Mouse (Mus musculus) forebrain, embryonic 10.5 days (tissue): ENCODE measurements at regions not wholly inside any gene's neighbourhood (a gene's known extent, or its start where the extent isn't known, plus 50 kb on each side); places are given as distances from the start of the nearest gene placed in this dataset.

ENCODE experiments used
- DNase-seq: peaks from one replicate; pipeline ENCODE4 v3.0.0-alpha.2; 2017; ENCODE audit warnings: low spot score; ENCODE audit errors: extremely low spot score
- H3K27ac ChIP-seq: fragments of 300-500 bp; sonication (generic); 2 replicates; pipeline ENCODE4 v1.5.1; 2016; ENCODE audit warnings: mild to moderate bottlenecking
- H3K27me3 ChIP-seq: fragments of 300-500 bp; sonication (generic); 2 replicates; pipeline ENCODE4 v1.6.1; 2016; ENCODE audit warnings: mild to moderate bottlenecking; ENCODE audit not compliant: poor library complexity, severe bottlenecking
- H3K36me3 ChIP-seq: fragments of 300-500 bp; sonication (generic); replicated peaks from 2 replicates; pipeline ENCODE4 v1.6.1; 2016; ENCODE audit warnings: mild to moderate bottlenecking, moderate library complexity
- H3K4me1 ChIP-seq: fragments of 300-500 bp; sonication (generic); 2 replicates; pipeline ENCODE4 v1.6.1; 2016
- H3K4me3 ChIP-seq: fragments of 300-500 bp; sonication (generic); 2 replicates; pipeline ENCODE4 v1.5.1; 2016; ENCODE audit warnings: mild to moderate bottlenecking, moderate library complexity
- H3K9me3 ChIP-seq: fragments of 300-500 bp; sonication (generic); 2 replicates; pipeline ENCODE4 v1.6.1; 2016; ENCODE audit warnings: mild to moderate bottlenecking, moderate library complexity
- WGBS: fragments of 180-500 bp; shearing (Covaris S2); methylation state at CpG from one replicate; pipeline ENCODE4 v1.1.7; 2016; 5-methylcytosine and 5-hydroxymethylcytosine counted together

DNA sequence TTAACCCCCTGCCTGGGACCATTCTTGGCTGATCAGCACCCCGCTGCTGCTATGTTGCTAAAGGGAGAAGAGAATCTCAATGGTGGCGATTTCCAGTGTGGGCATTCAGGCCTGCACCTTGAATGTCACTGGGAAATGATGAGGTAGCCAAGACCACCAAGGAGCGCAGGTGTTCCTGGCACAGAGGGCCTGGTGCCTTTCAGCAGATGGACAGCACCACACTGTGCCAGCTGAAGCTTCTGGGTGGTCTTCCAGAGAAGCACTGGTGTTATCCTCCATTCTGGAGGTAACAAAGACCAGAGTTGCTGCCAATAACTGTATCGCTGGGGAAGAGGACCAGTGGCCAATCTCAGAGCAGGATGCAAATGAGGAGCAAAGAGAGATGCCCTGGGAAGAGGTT, 338.5 kb downstream of the Lmo4 start:
- no peak for DNase-seq
- Histone ChIP-seq H3K9me3 (no peaks in the 10 kb centered on the region), H3K27me3 (no peaks in the 10 kb centered on the region), H3K36me3 (no peaks in the 10 kb centered on the region), H3K4me3 (no peak overlapping the region), H3K4me1 (peaks cover 15% of the 10 kb centered on the region; the same call in 1 of the 2 replicates), H3K27ac (no peak overlapping the region)
- 58% methylated on average over 4 of the region's 4 CpGs for WGBS

DNA sequence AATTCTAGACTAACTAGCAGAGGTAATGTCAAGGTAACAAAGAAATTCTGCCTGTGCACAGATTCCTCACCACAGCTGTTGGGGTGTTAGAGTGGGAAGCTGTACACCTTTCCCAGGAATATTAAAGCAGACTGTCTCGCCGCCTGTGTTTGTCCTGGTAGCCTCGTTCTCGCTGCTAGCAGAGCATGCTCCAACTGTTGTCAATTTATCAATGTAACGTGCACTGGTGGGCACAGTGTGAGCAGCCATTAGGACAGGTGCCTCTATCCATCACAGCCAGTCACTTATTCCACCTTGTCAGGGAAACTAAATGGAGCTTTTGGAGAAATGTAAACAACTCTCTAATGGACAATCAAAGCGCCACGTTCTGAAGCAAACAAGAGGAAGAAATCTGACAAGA, 339.4 kb downstream of the Lmo4 start:
- H3K4me1 ChIP-seq, result peaks cover 15% of the 10 kb centered on the region; the same call in 1 of the 2 replicates
- H3K4me3 ChIP-seq, result no peak overlapping the region
- H3K27me3 ChIP-seq, result no peaks in the 10 kb centered on the region
- no peak for DNase-seq
- 89% methylated on average over 7 of the region's 7 CpGs for WGBS
- H3K27ac ChIP-seq, result no peak overlapping the region
- no peaks in the 10 kb centered on the region for H3K9me3 ChIP-seq
- no peaks in the 10 kb centered on the region for H3K36me3 ChIP-seq

DNA sequence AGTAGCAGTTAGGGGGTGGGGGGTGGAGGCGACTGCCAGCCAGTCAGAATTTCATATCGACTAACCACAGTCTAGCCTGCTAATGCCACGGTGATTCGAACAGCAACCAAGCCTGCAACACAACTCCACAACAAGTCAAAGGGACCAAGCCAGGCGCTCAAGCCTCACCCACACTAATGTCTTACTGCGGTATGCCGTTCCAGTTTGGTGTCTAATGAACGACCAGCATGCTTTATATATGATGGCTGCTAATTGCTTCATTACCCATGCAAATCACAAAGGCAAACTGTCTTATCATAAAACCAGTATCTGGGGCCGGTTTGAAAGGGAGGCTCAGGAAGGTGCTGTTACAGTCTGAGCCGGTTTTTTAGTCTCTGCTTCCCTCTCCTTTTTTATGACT, 340.5 kb downstream of the Lmo4 start:
- WGBS, result 88% methylated on average over 10 of the region's 10 CpGs

GRCm38 (mm10) chr3:143862531-143862930, 342.5 kb downstream of the Lmo4 start:
- Histone ChIP-seq H3K4me3 (no peak overlapping the region), H3K27ac (no peak overlapping the region), H3K9me3 (no peaks in the 10 kb centered on the region), H3K4me1 (peaks cover 15% of the 10 kb centered on the region; the same call in 1 of the 2 replicates), H3K27me3 (no peaks in the 10 kb centered on the region), H3K36me3 (no peaks in the 10 kb centered on the region)
- no peak for DNase-seq
- WGBS, result 90% methylated on average over 11 of the region's 11 CpGs

More for the DNA sequence above, 340.5 kb downstream of the Lmo4 start:
- Histone ChIP-seq H3K4me1 (peaks cover 15% of the 10 kb centered on the region; the same call in 1 of the 2 replicates), H3K27ac (no peak overlapping the region), H3K36me3 (no peaks in the 10 kb centered on the region), H3K9me3 (no peaks in the 10 kb centered on the region), H3K4me3 (no peak overlapping the region), H3K27me3 (no peaks in the 10 kb centered on the region)
- DNase-seq, result no peak

DNA sequence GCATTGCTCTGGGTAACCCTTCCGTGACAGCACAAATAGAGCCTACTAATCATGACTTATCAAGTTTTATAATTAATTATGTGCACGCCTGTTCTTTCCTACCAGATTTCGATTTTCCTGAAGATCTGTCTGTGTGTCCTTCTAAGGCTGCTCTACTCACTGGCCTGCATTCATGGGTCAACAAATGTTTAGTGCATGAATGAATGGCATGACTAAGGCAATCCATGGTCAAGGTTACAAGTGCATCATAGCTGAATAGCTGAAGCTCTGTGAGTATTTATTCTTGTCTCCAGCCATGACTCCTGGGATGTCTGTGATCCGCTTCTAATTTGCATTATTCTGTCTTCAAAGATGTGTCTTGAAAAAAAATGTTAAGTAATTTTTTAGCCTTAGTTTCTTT, 343.2 kb downstream of the Lmo4 start:
- Histone ChIP-seq H3K36me3 (no peaks in the 10 kb centered on the region), H3K4me1 (peaks cover 15% of the 10 kb centered on the region; the same call in 1 of the 2 replicates), H3K4me3 (no peak overlapping the region), H3K9me3 (no peaks in the 10 kb centered on the region), H3K27me3 (no peaks in the 10 kb centered on the region), H3K27ac (no peak overlapping the region)
- WGBS, result 92% methylated on average over 4 of the region's 4 CpGs
- no peak for DNase-seq

- Histone ChIP-seq H3K36me3 (no peaks in the 10 kb centered on the region), H3K27me3 (no peaks in the 10 kb centered on the region), H3K27ac (no peak overlapping the region), H3K9me3 (no peaks in the 10 kb centered on the region), H3K4me3 (no peak overlapping the region), H3K4me1 (no peaks in the 10 kb centered on the region)
- no peak for DNase-seq
- 86% methylated on average over 7 of the region's 7 CpGs for WGBS
Measured at GRCm38 (mm10) chr3:143835611-143836240, 369.3 kb downstream of the Lmo4 start.

DNA sequence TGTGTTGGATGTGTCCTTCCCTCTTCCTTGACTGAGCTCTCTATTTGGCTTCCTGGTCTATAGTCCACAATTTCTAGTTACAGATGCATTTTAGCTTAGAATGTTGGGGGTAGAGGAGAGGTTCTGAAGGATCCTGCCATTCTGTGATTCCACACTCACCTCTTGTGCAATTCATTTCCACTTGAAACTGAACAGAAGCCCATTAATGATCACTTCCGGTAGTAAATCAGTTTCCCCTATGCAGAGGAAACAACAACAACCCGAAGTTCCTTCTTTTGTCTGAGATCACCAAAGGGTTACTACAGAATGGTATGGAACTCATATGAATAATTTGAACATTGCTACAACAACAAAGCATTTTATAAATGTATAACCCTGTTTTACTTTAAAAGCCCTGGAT, 370.3 kb downstream of the Lmo4 start:
- WGBS, result 89% methylated on average over 2 of the region's 2 CpGs
- Histone ChIP-seq H3K4me3 (no peak overlapping the region), H3K9me3 (no peaks in the 10 kb centered on the region), H3K4me1 (no peaks in the 10 kb centered on the region), H3K27ac (no peak overlapping the region), H3K36me3 (no peaks in the 10 kb centered on the region), H3K27me3 (no peaks in the 10 kb centered on the region)
- DNase-seq, result no peak

- Histone ChIP-seq H3K4me1 (peaks cover 6% of the 10 kb centered on the region; the same call in 1 of the 2 replicates), H3K4me3 (no peak overlapping the region), H3K27ac (no peak overlapping the region), H3K36me3 (no peaks in the 10 kb centered on the region), H3K27me3 (no peaks in the 10 kb centered on the region), H3K9me3 (no peaks in the 10 kb centered on the region)
- WGBS, result 85% methylated on average over 1 of the region's 1 CpGs
- DNase-seq, result no peak
Measured at GRCm38 (mm10) chr3:143823395-143823777, 381.6 kb downstream of the Lmo4 start.

GRCm38 (mm10) chr3:143822564-143823394, 382.2 kb downstream of the Lmo4 start:
- Histone ChIP-seq H3K4me3 (no peak overlapping the region), H3K9me3 (no peaks in the 10 kb centered on the region), H3K27me3 (no peaks in the 10 kb centered on the region), H3K27ac (no peak overlapping the region), H3K36me3 (no peaks in the 10 kb centered on the region), H3K4me1 (peaks cover 6% of the 10 kb centered on the region; the same call in 1 of the 2 replicates)
- 82% methylated on average over 8 of the region's 8 CpGs for WGBS
- no peak for DNase-seq

GRCm38 (mm10) chr3:143807544-143807943, 397.5 kb downstream of the Lmo4 start:
- Histone ChIP-seq H3K27ac (no peak overlapping the region), H3K9me3 (no peaks in the 10 kb centered on the region), H3K4me1 (peaks cover 4% of the 10 kb centered on the region), H3K27me3 (no peaks in the 10 kb centered on the region), H3K4me3 (no peak overlapping the region), H3K36me3 (no peaks in the 10 kb centered on the region)
- DNase-seq, result no peak
- whole genome bisulfite sequencing, result 90% methylated on average over 8 of the region's 8 CpGs

DNA sequence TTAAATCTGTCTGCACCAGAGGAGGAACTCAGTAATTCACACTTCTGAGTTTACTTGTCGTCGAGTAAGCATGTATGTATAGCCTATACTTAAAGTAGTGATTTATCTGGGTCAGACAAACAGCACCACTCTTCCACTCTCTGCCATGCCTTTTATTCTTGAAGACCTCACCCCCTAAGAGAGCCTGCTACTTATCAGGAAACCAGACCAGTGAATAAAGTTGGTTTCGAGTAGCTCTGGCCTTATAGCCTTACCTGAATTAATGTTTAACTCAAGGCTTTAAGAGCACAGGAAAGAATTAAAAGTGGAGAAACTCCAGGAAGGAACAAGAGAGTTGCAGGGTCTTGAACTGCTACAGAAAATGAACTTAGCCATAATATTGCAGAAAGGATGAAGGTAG, 398.1 kb downstream of the Lmo4 start:
- 93% methylated on average over 3 of the region's 3 CpGs for WGBS

DNA sequence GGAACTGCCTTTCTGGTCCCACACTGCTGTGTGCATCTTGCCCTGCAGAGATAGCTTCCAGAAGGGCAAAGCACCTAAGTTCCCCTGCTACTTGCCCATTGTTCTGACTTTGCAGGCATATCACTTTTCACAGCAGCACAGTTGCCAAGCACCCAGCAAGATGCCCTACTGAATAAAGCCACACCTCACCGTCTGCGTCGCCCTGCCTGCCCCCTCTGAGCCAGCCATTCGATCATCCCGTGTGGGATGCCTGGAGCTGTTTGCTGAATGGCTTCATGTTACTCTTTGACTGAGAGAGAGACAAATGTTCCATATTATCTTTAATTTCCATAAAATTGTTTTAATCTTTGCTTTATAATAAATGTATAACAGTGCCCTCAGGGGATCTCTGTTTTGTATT, 407.2 kb downstream of the Lmo4 start:
- no peak for DNase-seq
- Histone ChIP-seq H3K4me1 (peaks cover 5% of the 10 kb centered on the region; the same call in 1 of the 2 replicates), H3K9me3 (no peaks in the 10 kb centered on the region), H3K4me3 (no peak overlapping the region), H3K27ac (no peak overlapping the region), H3K27me3 (no peaks in the 10 kb centered on the region), H3K36me3 (no peaks in the 10 kb centered on the region)
- 65% methylated on average over 5 of the region's 5 CpGs for WGBS

More for the DNA sequence above, 398.1 kb downstream of the Lmo4 start:
- Histone ChIP-seq H3K27me3 (no peaks in the 10 kb centered on the region), H3K9me3 (no peaks in the 10 kb centered on the region), H3K4me3 (no peak overlapping the region), H3K36me3 (no peaks in the 10 kb centered on the region), H3K4me1 (no peaks in the 10 kb centered on the region), H3K27ac (no peak overlapping the region)
- DNase-seq, result no peak

DNA sequence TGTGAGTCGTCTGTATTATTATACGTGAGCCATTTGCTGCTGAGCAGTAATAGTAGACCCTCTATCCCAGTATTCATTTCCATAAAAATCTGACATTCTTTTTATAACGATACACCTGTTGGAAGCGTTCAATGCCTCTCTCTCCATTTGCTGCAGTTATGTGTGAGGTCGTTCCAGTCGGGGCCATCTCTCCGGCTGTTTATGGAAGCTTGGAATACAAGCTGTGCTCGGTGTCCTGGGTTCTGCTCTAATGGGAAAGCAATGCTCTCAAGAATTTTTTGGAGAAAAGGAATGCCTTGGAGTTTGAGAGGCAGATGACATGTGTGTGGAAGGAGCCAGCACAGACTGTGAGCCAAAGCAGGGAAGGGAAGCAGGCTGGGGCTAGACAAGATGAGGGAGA, 414.1 kb downstream of the Lmo4 start:
- H3K27ac ChIP-seq, result no peak overlapping the region
- H3K9me3 ChIP-seq, result no peaks in the 10 kb centered on the region
- no peak overlapping the region for H3K4me3 ChIP-seq
- 89% methylated on average over 8 of the region's 8 CpGs for WGBS
- H3K36me3 ChIP-seq, result no peaks in the 10 kb centered on the region
- DNase-seq, result no peak
- no peaks in the 10 kb centered on the region for H3K27me3 ChIP-seq
- peaks cover 12% of the 10 kb centered on the region for H3K4me1 ChIP-seq
